Mouse (Mus musculus) large intestine, adult 2 months (tissue): ENCODE measurements around the gene Tril. TPM values are rescaled to one million over a fixed set of nuclear protein-coding genes. Genes with fewer than 3 reads are reported as not detected.

Experiments used
- DNase-seq: peaks from one replicate; pipeline ENCODE4 v3.0.0-alpha.2; 2012; ENCODE audit warnings: low read depth, low spot score
- WGBS: fragments of 180-500 bp; shearing (Covaris S2); methylation state at CpG from one replicate; pipeline ENCODE4 v1.1.7; 2018; 5-methylcytosine and 5-hydroxymethylcytosine counted together
- polyA plus RNA-seq: library from polyadenylated mRNA; depleted of rRNA; stranded (reverse); fragments of >200 nt; gene quantifications from 2 replicates; pipeline ENCODE4 v1.2.3, GENCODE M21; 2012; rRNA removed

The Tril gene
- polyA plus RNA-seq, 1 experiment: 3.0 TPM

DNA sequence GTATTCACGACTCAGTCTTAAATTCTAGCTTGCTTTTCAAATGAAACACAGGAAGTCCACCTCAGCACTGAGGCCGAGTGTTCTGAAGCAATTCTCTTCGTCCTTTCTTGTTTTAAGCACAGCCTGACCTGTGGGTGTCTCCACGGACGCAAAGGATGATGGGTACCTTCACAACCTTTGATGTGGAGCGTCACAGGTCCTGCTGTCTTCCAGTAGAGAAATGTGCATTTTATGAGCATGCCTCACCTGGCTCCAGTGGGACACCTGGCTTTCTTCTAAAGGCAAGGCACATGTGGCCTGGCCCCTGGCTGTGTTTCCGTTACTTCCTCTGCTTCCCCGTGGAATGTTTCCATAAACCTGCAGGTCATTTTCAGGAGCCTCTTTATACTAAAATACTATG is 54.9 kb downstream of the Tril start:
- no peak for DNase-seq
- 53% methylated on average over 8 of the region's 8 CpGs for WGBS

Other genes with a start within 250 kb of the Tril start
- 0.05 and 0.33 TPM in 2 replicates for gene Cpvl, start 157.8 kb upstream of the Tril start, polyA plus RNA-seq
- 12.5 and 22.5 TPM in 2 replicates for gene Chn2, start 218.7 kb upstream of the Tril start, polyA plus RNA-seq